Mouse (Mus musculus) lung, embryonic 14.5 days (tissue): ENCODE measurements around the gene Tmprss11e. TPM values are rescaled to one million over a fixed set of nuclear protein-coding genes. Genes with fewer than 3 reads are reported as not detected.

Source experiments
- ATAC-seq: fragments of 200-750 bp; cut with Nextera tagmentation; 2 replicates; pipeline ENCODE4 v1.8.0; 2017; ENCODE audit warnings: mild to moderate bottlenecking, moderate TSS enrichment, moderate library complexity; ENCODE audit not compliant: insufficient read depth
- DNase-seq: peaks from one replicate; pipeline ENCODE4 v3.0.0-alpha.2; 2015
- H3K27ac ChIP-seq: fragments of 300-500 bp; sonication (generic); 2 replicates; pipeline ENCODE4 v1.5.1; 2014; ENCODE audit warnings: low read depth, mild to moderate bottlenecking, moderate library complexity
- H3K27me3 ChIP-seq: fragments of 300-500 bp; sonication (generic); 2 replicates; pipeline ENCODE4 v1.6.1; 2014; ENCODE audit warnings: low read length, control low read depth; ENCODE audit not compliant: insufficient read depth
- H3K36me3 ChIP-seq: fragments of 300-500 bp; sonication (generic); 2 replicates; pipeline ENCODE4 v1.6.1; 2014; ENCODE audit warnings: control low read depth; ENCODE audit not compliant: insufficient read depth
- H3K4me1 ChIP-seq: fragments of 300-500 bp; sonication (generic); 2 replicates; pipeline ENCODE4 v1.6.1; 2014; ENCODE audit warnings: antibody characterized with exemption, control low read depth; ENCODE audit not compliant: insufficient read depth
- H3K4me2 ChIP-seq: fragments of 300-500 bp; sonication (generic); 2 replicates; pipeline ENCODE4 v1.6.1; 2014; ENCODE audit warnings: mild to moderate bottlenecking
- H3K4me3 ChIP-seq: fragments of 300-500 bp; sonication (generic); 2 replicates; pipeline ENCODE4 v1.5.1; 2014; ENCODE audit warnings: low read depth, low read length
- H3K9ac ChIP-seq: fragments of 300-500 bp; sonication (generic); 2 replicates; pipeline ENCODE4 v1.6.1; 2014
- H3K9me3 ChIP-seq: fragments of 300-500 bp; sonication (generic); 2 replicates; pipeline ENCODE4 v1.6.1; 2016; ENCODE audit warnings: low read depth, low read length, control low read depth
- CTCF ChIP-seq: IDR thresholded peaks from 2 replicates; pipeline ENCODE4 v1.5.1; 2016; ENCODE audit warnings: antibody characterized with exemption, low read depth
- WGBS: fragments of 180-500 bp; shearing (Covaris S2); extraction: QIAGEN DNeasy Blood & Tissue Kit; methylation state at CpG from one replicate; pipeline ENCODE4 v1.1.7; 2014; 5-methylcytosine and 5-hydroxymethylcytosine counted together
- polyA plus RNA-seq: library from polyadenylated mRNA; unstranded; fragments of >200 nt; fragmentation: Nextera tagmentation; extraction: Ambion mirVana; gene quantifications from 2 replicates; pipeline ENCODE4 v1.2.1, GENCODE M21; 2014

Gene Tmprss11e
- polyA plus RNA-seq, 1 experiment from 2014 or later: not detected

DNA sequence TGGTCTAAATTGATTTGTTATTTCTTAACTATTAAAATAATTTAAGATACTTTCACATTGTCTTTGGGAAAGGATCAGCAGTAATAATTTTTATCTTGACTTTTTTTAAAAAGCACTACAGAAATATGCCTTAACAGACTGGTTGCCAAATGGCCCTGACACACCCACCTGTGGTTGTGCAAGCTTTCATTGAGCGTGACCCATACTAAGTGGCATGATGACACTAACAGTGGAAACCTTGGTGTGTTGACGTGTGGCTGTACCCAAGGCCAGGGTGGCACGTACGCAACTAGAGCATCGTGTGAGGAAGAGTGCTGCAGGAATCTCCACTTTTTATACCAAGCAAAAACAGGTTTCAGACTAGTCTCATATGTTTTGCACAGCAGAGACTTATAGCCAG is 31.3 kb upstream of the Tmprss11e start:
- DNase-seq (no peak), ATAC-seq (no peak)
- H3K4me2 ChIP-seq: no peak overlapping the region
- H3K4me1 ChIP-seq: no peaks in the 10 kb centered on the region
- H3K27ac ChIP-seq: no peak overlapping the region
- 87% methylated on average over 5 of the region's 5 CpGs for WGBS
- H3K36me3 ChIP-seq: no peaks in the 10 kb centered on the region
- no peak for TF ChIP-seq CTCF
- no peak overlapping the region for H3K9ac ChIP-seq
- no peak overlapping the region for H3K4me3 ChIP-seq
- no peaks in the 10 kb centered on the region for H3K27me3 ChIP-seq
- H3K9me3 ChIP-seq: no peaks in the 10 kb centered on the region

DNA sequence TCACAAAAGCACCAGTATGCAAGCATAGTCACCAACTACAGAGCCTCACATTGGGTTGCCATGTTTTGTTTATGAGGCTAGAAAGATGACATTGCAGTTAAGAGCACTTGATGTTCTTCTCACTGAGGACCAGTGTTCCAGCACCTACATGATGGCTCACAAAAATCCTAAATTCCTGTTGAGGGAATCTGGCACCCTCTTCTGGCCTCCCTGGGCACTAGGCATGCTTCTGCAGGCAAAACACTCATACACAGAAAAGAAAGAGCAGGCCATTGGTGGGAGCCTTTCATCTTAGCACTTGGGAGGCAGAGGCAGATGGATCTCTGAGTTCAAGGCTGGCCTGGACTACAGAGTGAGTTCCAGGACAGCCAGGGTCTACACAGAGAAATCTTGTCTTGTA is 25.4 kb upstream of the Tmprss11e start:
- Histone ChIP-seq H3K4me3 (no peak overlapping the region), H3K4me2 (no peak overlapping the region), H3K9ac (no peak overlapping the region), H3K4me1 (no peaks in the 10 kb centered on the region), H3K36me3 (no peaks in the 10 kb centered on the region), H3K9me3 (no peaks in the 10 kb centered on the region), H3K27ac (no peak overlapping the region), H3K27me3 (no peaks in the 10 kb centered on the region)
- no peak for DNase-seq
- no peak for ATAC-seq
- TF ChIP-seq CTCF: no peak

DNA sequence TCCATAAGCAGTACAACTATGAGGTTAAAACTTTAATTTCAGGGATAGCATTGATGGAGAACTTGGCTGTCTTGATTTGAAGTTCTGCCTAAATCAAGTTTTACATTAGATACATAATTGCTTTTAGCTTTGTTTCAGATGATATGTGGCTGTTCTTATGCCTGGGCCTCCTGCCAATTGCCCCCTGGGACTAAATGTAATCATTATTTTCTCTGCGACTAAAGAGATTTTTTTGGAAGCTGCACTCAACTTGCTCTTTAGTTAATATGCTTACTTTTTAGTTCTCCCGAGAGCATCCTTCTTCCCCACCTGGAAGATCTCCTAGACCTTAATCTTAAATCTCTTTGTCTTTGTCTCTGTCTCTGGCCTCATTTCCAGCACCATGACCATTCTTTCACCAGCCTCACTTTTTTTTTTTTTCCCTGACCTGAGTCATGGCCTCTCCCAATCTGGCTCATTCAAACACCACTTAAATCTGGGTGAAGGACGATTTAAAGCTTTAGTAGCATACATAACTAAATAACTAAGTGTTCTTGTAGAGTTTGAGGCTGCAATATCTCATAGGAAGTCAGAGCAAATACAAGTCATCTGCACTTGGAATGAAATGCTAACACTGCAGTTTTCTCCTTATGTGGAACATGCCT is 23.5 kb upstream of the Tmprss11e start:
- WGBS: 32% methylated on average over 3 of the region's 3 CpGs
- no peaks in the 10 kb centered on the region for H3K9me3 ChIP-seq
- no peak for TF ChIP-seq CTCF
- no peak overlapping the region for H3K4me3 ChIP-seq
- no peaks in the 10 kb centered on the region for H3K36me3 ChIP-seq
- H3K4me2 ChIP-seq: no peak overlapping the region
- DNase-seq (peak; percentile 75), ATAC-seq (no peak)
- no peak overlapping the region for H3K9ac ChIP-seq
- no peak overlapping the region for H3K27ac ChIP-seq
- H3K4me1 ChIP-seq: no peaks in the 10 kb centered on the region
- H3K27me3 ChIP-seq: no peaks in the 10 kb centered on the region

DNA sequence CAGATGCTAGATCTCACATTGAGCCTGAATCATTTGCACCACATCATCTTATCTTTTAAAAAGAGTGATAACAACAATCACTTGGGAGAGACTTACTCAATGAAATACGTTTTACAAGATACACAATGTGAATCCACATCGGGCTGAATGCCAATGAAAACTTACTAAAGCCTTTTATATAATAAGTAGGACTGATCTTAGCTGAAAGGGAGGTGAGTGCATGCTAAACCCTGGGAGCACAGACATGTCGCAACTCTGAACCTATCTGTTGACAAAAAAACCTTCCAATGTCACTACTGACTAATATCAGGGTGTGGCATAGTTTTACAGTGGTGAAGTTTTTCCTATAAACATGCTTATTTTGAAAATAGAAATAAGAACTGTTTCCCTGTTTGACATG is 2.8 kb downstream of the Tmprss11e start:
- Histone ChIP-seq H3K27ac (no peak overlapping the region), H3K4me2 (no peak overlapping the region), H3K4me1 (no peaks in the 10 kb centered on the region), H3K9ac (no peak overlapping the region), H3K4me3 (no peak overlapping the region), H3K36me3 (no peaks in the 10 kb centered on the region), H3K9me3 (no peaks in the 10 kb centered on the region), H3K27me3 (no peaks in the 10 kb centered on the region)
- ATAC-seq (no peak), DNase-seq (peak; percentile 17)
- 39% methylated on average over 3 of the region's 3 CpGs for WGBS
- TF ChIP-seq CTCF: no peak

DNA sequence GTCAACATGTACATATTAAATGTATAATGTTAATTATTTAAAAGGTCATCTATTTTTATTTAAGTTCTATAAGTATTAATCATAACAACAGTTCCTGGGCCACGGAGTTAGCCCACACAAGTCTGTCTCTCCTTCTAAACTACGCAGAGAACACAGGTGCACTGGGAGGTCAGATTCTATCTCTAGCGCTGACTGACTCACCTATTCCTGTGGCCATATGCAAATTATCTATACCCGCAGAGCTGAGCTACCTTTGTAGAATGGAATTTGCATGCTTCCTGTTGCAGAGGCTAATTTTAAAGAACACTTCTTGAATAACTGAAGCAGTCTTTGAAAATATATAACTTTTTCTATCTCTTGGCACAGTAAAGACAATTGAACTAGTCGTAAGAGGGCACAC is 4.5 kb downstream of the Tmprss11e start:
- Histone ChIP-seq H3K4me3 (no peak overlapping the region), H3K9me3 (no peaks in the 10 kb centered on the region), H3K27ac (no peak overlapping the region), H3K4me1 (no peaks in the 10 kb centered on the region), H3K9ac (no peak overlapping the region), H3K27me3 (no peaks in the 10 kb centered on the region), H3K36me3 (no peaks in the 10 kb centered on the region), H3K4me2 (no peak overlapping the region)
- 75% methylated on average over 5 of the region's 5 CpGs for WGBS
- DNase-seq (no peak), ATAC-seq (no peak)
- no peak for TF ChIP-seq CTCF

DNA sequence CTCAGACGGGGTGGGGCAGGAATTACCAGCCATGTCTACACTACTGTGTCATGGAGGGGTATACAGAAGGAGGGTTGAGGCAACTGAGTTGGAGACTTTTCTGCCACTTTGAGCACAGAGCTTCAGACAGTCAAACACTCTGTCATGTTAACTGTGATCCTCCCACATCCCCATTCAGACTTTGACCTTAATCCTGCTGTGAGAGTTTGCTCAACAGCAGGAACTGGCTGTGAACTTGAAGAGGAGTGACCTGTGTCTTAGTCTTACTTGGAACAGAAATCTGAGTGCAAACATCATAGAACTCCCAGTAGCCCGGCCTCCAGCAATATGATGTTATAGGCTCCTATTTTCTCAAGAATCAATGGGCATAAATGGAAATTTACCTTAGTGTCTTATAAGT is 9.8 kb downstream of the Tmprss11e start:
- no peaks in the 10 kb centered on the region for H3K36me3 ChIP-seq
- H3K27me3 ChIP-seq: no peaks in the 10 kb centered on the region
- no peak overlapping the region for H3K9ac ChIP-seq
- no peak for TF ChIP-seq CTCF
- no peak overlapping the region for H3K4me2 ChIP-seq
- H3K27ac ChIP-seq: no peak overlapping the region
- WGBS: 80% methylated on average over 2 of the region's 2 CpGs
- no peak overlapping the region for H3K4me3 ChIP-seq
- H3K4me1 ChIP-seq: no peaks in the 10 kb centered on the region
- DNase-seq (no peak), ATAC-seq (no peak)
- no peaks in the 10 kb centered on the region for H3K9me3 ChIP-seq

DNA sequence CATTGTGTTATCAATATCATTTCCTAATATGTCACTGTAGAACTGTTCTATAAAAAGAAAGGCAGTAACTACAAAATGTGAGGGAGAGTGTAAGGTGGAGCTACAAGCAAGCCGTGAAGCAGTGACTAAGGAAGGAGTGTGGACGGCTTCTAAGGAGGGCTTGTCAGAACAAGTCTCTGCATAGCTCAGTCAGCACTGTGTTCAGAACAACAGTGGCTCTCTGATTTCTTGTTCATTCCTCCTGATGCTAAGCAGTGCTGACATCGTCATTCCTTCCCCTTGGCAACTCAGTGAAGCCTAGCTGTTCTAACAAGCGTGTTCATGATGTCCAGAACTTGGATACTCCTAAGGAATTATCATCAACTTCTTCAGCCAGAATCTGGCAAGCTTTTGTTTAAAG is 15.0 kb downstream of the Tmprss11e start:
- Histone ChIP-seq H3K4me3 (no peak overlapping the region), H3K27ac (no peak overlapping the region), H3K27me3 (no peaks in the 10 kb centered on the region), H3K4me2 (no peak overlapping the region), H3K9me3 (no peaks in the 10 kb centered on the region), H3K4me1 (no peaks in the 10 kb centered on the region), H3K9ac (no peak overlapping the region), H3K36me3 (no peaks in the 10 kb centered on the region)
- no peak for DNase-seq
- no peak for TF ChIP-seq CTCF
- 57% methylated on average over 4 of the region's 4 CpGs for WGBS
- ATAC-seq: peak; percentile 58

DNA sequence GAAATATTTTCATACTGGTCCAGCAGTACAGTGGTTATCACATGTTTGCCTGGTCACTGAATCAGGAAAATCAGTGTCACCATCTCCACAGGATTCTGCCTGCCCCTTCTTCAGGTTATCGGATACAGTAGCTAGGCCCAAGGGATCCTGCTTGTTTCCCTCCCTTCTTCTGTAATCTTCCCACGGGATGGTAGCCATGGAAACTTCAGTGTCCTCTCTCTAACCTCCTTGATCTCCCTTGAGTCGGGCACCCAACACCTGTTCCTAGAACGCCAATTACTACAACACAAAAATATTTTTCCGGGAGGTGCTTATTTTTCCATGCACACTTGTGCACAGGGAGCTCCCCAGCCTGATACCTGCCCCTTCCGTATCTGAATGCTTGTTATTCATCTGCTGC is 17.0 kb downstream of the Tmprss11e start:
- 65% methylated on average over 6 of the region's 6 CpGs for WGBS
- H3K4me3 ChIP-seq: no peak overlapping the region
- H3K9me3 ChIP-seq: no peaks in the 10 kb centered on the region
- H3K9ac ChIP-seq: no peak overlapping the region
- no peaks in the 10 kb centered on the region for H3K36me3 ChIP-seq
- no peak for TF ChIP-seq CTCF
- H3K4me1 ChIP-seq: no peaks in the 10 kb centered on the region
- no peak for DNase-seq
- no peak overlapping the region for H3K27ac ChIP-seq
- H3K27me3 ChIP-seq: no peaks in the 10 kb centered on the region
- H3K4me2 ChIP-seq: no peak overlapping the region
- ATAC-seq: no peak
